Mouse (Mus musculus) adrenal gland, adult 18-20 months (tissue): ENCODE measurements around the gene Prom1. TPM values are rescaled to one million over a fixed set of nuclear protein-coding genes. Genes with fewer than 3 reads are reported as not detected.

Experiments
- DNase-seq, 2 experiments: peaks; one replicate each; pipeline ENCODE4 v3.0.0; 2021 to 2022; ENCODE audit warnings: low spot score in 2 of 2
- total RNA-seq, 2 experiments: library from RNA; stranded (reverse); gene quantifications; 1 replicate in 1 of 2; 2 replicates in 1 of 2; pipeline ENCODE4 v1.2.3; 2021

The Prom1 gene
- total RNA-seq, 2 experiments from 2014 or later = 2.5 to 3.3 TPM

DNA sequence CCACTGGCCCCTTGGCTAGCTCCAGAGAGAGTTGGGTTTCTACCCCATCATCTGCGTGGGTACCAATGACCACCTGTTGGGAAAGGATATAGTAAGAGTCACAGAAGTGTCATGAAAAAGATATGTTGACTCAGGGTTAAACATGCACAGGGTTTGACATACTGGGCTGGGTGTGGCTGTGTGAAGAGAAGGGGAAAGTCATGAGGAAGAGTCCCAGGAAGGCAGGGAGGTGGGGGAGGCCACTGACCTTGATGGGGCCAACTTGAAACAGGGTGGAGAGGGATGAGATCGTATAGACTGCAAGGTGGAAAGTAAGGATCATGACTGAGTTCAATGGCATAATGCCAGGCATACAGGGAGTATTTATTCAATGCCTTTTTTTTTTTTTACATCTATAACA is 121.4 kb downstream of the Prom1 start:
- DNase-seq = no peak

DNA sequence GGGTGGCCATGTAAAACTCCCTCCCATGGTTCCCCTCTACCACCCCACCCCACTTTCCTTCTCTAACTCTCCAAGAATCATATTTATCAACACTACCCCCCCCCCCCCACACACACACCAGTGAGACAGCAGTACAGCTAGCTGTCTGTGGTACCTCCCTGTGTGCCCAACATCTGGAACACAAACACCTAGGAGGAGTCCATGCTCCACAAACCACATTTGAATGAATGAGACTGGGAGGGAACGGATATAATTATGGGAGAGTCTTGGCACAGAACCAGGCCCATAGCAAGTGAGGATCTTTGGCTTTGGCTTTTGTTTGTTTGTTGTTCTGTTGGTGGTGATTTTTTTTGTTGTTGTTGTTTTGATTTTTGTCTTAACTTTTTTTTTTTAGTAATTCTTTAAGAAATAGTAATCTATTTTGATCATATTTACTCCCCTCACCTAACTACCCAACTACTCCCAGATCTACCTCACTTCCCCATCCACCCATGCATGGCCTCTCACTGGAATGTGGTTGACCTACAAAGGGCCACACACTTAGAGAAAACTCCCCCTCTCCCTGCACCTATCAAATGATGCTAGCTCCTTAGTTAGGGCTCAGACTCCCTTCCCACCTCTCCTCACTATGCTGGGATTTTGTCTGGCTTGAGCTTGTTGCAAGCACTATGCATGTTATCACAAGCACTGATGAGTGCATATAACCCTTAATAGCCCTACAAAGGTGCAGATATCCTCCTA is 124.8 kb downstream of the Prom1 start:
- no peak for DNase-seq

GRCm38 (mm10) chr5:43974166-43974565 is 127.7 kb downstream of the Prom1 start:
- DNase-seq = no peak

DNA sequence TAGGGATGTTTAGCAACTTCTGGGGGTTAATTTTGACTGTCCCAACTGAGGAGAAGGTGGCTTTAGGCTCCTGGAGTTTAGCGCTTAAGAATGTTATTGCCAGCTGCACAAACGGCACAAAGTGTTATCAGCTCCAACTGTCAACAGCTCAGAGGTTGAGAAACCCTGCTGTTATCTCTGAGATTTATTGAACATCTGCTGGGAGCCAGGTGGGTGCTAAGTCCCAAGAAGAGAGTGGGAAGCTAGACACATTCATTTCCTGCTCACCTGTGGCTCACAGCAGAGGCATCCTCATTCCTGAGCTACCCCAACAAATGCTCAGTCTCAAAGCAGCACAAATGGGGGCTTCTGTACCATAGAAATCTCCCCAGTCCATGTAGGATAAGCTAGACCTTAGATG is 130.7 kb downstream of the Prom1 start:
- DNase-seq = no peak

DNA sequence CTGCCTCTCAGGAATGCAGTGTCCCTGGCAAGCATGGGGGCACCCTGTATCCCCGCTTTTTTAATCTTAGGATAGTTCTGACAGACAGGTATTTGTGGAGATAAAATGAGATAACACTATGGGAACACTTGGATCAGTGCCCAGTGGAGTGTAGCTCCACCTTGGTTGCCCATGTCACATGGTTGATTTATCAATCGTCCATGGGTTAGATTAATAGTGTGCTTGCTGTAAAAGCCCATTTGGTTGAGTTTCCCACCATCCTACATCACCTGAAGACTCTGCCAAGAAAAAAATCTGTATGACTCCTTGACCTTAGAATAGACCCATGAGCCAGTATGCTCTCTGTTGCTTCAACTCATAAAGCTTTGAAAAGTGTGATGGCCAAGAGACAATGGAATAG is 131.3 kb downstream of the Prom1 start:
- no peak for DNase-seq

DNA sequence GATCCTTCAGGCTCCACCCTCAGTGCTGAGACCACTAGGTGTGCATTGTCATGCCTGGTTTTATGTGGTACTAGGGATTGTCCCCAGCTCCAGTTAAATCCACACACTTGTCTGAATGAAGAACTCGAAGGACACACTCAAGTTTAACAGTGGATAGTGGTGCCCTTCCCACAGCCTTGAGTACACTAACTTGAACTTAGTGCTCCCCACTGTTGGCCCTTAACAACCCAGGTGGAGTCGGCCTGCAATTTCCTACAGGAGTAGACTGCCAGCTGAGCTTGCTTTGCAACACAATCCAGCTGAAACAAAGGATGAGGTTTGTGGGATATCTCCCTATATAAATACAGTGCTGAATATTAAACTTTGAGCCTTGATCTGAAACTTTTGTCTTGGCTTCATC is 133.2 kb downstream of the Prom1 start:
- DNase-seq = no peak

- DNase-seq = no peak
Measured at GRCm38 (mm10) chr5:43961056-43961455, 140.8 kb downstream of the Prom1 start.

DNA sequence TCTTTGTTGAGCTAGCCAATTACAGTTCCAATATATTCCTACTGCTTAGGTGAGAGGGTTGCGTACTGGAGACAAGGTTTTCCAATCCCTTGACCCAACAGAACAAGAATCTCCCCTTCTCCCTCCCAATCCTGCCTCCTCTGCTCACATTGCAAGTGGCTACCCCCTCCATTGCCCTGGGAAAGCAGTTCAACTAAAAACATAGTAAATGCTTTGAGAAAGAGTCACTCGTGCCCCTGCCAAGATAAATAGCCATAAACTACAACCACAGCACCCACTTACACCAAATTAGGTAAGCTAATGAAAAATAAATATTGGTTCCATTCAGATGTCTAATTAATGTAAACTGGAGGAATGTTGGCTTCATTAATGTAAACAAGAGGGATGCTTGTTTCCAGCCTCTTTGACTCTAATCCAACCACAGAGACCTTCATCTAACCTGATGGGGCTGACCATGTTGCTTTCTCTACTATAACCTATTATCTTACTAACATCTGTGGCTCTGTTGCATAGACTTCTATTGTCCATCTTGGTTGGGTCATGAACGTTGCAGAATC is 141.9 kb downstream of the Prom1 start:
- no peak for DNase-seq

GRCm38 (mm10) chr5:43953241-43953640 is 148.6 kb downstream of the Prom1 start:
- no peak for DNase-seq

DNA sequence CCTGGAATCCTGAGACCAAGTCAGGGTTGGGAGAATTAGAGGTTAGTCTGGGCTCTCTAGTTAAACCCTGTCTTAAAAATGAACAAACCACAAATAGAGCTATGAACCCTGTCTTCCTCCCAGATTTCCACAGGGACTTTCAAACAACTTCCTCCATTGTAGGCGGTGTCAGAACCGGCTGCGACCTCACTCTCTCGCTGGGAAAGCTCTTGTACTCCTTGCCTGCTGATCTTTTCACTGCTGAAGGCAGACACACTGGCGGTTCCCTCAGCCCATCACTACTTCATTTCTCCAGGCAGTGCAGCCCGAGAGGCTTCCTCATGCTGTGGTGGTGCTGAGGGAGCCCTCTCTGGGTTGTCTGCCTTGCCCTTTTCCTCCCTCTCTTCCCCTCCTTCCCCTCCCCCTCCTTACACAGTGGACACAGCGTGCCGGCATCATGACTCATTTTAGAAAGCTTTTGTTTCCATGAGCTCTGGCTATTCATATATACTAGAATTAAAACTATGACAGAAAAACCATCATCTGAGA is 153.0 kb downstream of the Prom1 start:
- peak; percentile 13 to 32 for DNase-seq

GRCm38 (mm10) chr5:43948111-43948743 is 153.6 kb downstream of the Prom1 start:
- peak; percentile 21 to 46 for DNase-seq

DNA sequence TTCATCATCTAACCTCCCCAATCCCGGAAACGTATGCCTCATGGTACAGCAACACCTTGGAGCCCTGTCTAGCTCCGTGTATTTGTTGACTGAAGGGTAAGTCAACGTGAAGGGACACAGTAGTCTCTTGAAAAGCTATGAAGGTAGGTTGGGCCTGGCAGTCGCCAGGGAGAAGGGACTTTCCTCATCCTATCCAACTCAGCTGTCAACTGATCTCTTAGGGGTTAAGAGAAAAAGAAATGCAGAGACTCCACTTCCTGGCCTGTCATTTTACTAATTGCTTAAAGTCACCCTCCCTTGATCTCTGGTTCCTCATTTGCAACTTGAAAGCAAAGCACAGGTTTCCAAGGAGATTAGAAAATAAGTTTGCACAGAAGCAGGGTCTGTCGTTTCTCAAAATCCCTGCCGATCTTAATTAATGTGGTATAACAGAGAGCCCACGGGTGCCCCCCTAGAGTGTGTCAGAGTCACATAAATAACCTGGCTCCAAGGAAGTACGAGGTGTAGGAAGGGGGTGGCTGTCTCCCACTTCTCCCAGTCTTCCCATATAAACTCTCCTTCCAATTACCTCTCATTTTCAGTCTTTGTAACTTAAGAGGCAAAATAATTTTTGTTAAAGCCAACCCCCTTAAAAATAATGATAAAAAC is 154.4 kb downstream of the Prom1 start:
- no peak for DNase-seq

Other genes starting within 250 kb of the Prom1 start
- gene Cd38, start 233.5 kb downstream of the Prom1 start, total RNA-seq = 1 to 10 TPM; 6.7 to 7.5 TPM
- gene Gm7879, start 188.9 kb downstream of the Prom1 start, total RNA-seq = 10 to 100 TPM; 13.8 to 16.5 TPM
- gene Fgfbp1, start 120.3 kb downstream of the Prom1 start, total RNA-seq = not detected
- 10 to 100 TPM; 52.9 to 56.8 TPM for gene Tapt1, start 124.6 kb upstream of the Prom1 start, total RNA-seq